Mouse (Mus musculus) forebrain, embryonic 16.5 days (tissue): Measurements from ENCODE around the gene Fastkd5. TPM values are rescaled to one million over a fixed set of nuclear protein-coding genes. Genes with fewer than 3 reads are reported as not detected.

Experiments
- ATAC-seq: fragments of 200-750 bp; cut with Nextera tagmentation; 2 replicates; pipeline ENCODE4 v1.8.0; 2017; ENCODE audit warnings: mild to moderate bottlenecking, moderate library complexity
- H3K27ac ChIP-seq: fragments of 300-500 bp; sonication (generic); 2 replicates; pipeline ENCODE4 v1.5.1; 2014; ENCODE audit warnings: low read length, control low read depth
- H3K27me3 ChIP-seq: fragments of 300-500 bp; sonication (generic); replicated peaks from 2 replicates; pipeline ENCODE4 v1.6.1; 2014; ENCODE audit warnings: low read length; ENCODE audit not compliant: control insufficient read depth, insufficient read depth
- H3K36me3 ChIP-seq: fragments of 300-500 bp; sonication (generic); 2 replicates; pipeline ENCODE4 v1.6.1; 2014; ENCODE audit not compliant: control insufficient read depth, insufficient read depth
- H3K4me1 ChIP-seq: fragments of 300-500 bp; sonication (generic); replicated peaks from 2 replicates; pipeline ENCODE4 v1.6.1; 2014; ENCODE audit warnings: low read length; ENCODE audit not compliant: control insufficient read depth, insufficient read depth
- H3K4me2 ChIP-seq: fragments of 300-500 bp; sonication (generic); 2 replicates; pipeline ENCODE4 v1.6.1; 2014; ENCODE audit warnings: mild to moderate bottlenecking, low read length, control low read depth
- H3K4me3 ChIP-seq: fragments of 300-500 bp; sonication (generic); replicated peaks from 2 replicates; pipeline ENCODE4 v1.5.1; 2014; ENCODE audit warnings: mild to moderate bottlenecking, low read length, control low read depth
- H3K9ac ChIP-seq: fragments of 300-500 bp; sonication (generic); replicated peaks from 2 replicates; pipeline ENCODE4 v1.6.1; 2014; ENCODE audit warnings: low read depth, low read length, control low read depth
- H3K9me3 ChIP-seq: fragments of 300-500 bp; sonication (generic); 2 replicates; pipeline ENCODE4 v1.6.1; 2016; ENCODE audit warnings: low read length; ENCODE audit not compliant: control insufficient read depth
- WGBS: fragments of 180-500 bp; shearing (Covaris S2); extraction: QIAGEN DNeasy Blood & Tissue Kit; methylation state at CpG from one replicate; pipeline ENCODE4 v1.1.7; 2014; 5-methylcytosine and 5-hydroxymethylcytosine counted together
- polyA plus RNA-seq: library from polyadenylated mRNA; unstranded; fragments of >200 nt; fragmentation: Nextera tagmentation; extraction: Ambion mirVana; gene quantifications from 2 replicates; pipeline ENCODE4 v1.2.1, GENCODE M21; 2015

Gene Fastkd5
- 12.5 and 17.2 TPM in 2 replicates for polyA plus RNA-seq

DNA sequence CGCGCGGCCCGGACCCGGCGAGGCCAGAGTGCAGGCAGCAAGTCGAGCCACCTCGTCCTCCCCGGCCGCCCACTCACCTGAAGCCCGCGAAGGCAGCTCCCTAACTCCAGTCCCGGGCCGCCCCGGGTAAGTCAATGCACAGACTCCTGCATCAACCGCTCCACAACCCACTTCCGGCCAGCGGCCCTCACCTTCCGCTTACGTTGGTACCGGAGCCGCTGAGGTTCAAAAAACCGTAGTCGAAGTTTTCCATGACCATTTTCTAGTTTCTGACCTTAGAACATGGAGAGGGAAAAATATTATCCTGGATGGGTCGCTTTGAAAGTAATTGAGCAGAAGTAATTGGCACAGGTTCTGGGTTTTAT lies at the start of gene Fastkd5, which contains the start of gene Ubox5:
TSS of gene Fastkd5 (minus strand) at position 189 of the 365 bp plus-strand sequence.
TSS of gene Ubox5 (minus strand) at position 200 of the 365 bp plus-strand sequence.
- Histone ChIP-seq H3K36me3 (peaks cover 10% of the 10 kb centered on the region), H3K4me1 (peaks cover 19% of the 10 kb centered on the region), H3K9me3 (no peaks in the 10 kb centered on the region), H3K4me3 (peak within 1 kb of the TSS; percentile 97), H3K27ac (peak within 1 kb of the TSS; percentile 47), H3K4me2 (peak within 1 kb of the TSS; percentile 94), H3K27me3 (peaks cover 7% of the 10 kb centered on the region; the same call in 1 of the 2 replicates), H3K9ac (peak within 1 kb of the TSS; percentile 96)
- ATAC-seq, result peak; percentile 92
- under 1% methylated on average over 25 of the region's 25 CpGs for WGBS

DNA sequence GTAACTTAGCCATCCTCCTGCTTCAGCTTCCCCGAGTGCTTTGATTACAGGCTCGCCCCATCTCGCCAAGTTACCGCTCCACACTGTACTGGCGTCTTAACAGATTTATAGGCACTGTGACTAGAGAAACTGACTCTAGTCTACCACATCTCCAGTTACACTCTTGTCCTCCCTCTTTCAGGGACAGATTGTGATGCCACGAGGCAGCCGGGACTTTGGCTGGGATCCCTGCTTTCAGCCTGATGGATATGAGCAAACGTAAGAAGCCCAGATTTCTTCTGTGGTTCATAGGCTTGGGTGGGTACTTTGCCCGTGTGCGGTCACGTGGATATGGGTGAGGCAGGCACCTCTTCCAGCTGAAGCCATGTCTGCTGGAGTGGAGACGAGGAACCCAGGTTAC lies 49.3 kb upstream of the Fastkd5 start:
- 88% methylated on average over 12 of the region's 12 CpGs for WGBS
- Histone ChIP-seq H3K4me2 (no peak overlapping the region), H3K9me3 (no peaks in the 10 kb centered on the region), H3K27me3 (no peaks in the 10 kb centered on the region), H3K4me1 (no peaks in the 10 kb centered on the region), H3K36me3 (peaks cover 59% of the 10 kb centered on the region), H3K27ac (no peak overlapping the region), H3K4me3 (no peak overlapping the region), H3K9ac (no peak overlapping the region)
- ATAC-seq, result no peak

DNA sequence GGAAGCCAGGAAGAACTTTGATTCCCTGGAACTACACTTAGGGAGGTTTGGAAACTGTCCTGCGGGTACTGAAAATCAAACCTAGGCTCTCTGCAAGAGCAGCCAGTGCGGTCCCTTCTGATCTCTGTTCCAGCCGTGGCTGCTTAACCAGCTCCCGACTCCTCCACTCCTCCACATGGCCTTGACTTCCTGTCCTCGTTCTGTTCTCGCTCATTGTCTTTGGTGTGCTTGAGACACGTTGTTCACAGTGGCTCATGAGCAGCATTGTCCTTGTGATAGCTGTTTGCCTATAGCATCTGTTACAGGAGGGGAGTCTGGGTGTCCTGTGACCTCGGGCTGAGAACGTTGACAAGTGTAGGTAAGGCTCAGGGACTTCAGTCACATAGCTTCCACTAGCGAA lies 47.4 kb upstream of the Fastkd5 start:
- no peak overlapping the region for H3K9ac ChIP-seq
- no peaks in the 10 kb centered on the region for H3K9me3 ChIP-seq
- 91% methylated on average over 10 of the region's 10 CpGs for whole genome bisulfite sequencing
- no peak overlapping the region for H3K4me3 ChIP-seq
- peaks cover 63% of the 10 kb centered on the region for H3K36me3 ChIP-seq
- no peak overlapping the region for H3K4me2 ChIP-seq
- H3K27me3 ChIP-seq, result no peaks in the 10 kb centered on the region
- H3K4me1 ChIP-seq, result no peaks in the 10 kb centered on the region
- no peak for ATAC-seq
- no peak overlapping the region for H3K27ac ChIP-seq

DNA sequence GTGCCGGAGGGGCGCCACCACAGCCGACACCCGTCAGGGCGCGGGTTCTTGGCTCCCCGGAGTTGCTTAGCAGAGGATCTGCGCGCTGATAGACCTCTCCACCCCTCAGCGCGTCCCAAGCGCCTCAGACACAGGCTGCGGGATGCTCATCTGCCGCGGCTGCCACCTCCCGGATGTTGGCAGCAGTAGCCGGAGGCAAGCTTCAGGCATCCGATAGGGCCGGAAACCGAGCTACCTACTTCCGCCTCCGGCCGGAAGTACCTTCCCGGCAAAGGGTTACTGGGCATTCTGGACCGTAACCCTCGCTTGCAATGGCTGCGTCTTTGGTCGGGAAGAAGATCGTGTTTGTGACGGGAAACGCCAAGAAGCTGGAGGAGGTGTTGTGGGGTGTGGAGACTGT lies 37.7 kb upstream of the Fastkd5 start, which contains the start of gene Itpa:
TSS of gene Itpa (plus strand) at position 52 of the 400 bp plus-strand sequence.
- WGBS, result 0% methylated on average over 31 of the region's 31 CpGs
- H3K9ac ChIP-seq, result peak within 1 kb of the TSS; percentile 78
- peak; percentile 66 for ATAC-seq

DNA sequence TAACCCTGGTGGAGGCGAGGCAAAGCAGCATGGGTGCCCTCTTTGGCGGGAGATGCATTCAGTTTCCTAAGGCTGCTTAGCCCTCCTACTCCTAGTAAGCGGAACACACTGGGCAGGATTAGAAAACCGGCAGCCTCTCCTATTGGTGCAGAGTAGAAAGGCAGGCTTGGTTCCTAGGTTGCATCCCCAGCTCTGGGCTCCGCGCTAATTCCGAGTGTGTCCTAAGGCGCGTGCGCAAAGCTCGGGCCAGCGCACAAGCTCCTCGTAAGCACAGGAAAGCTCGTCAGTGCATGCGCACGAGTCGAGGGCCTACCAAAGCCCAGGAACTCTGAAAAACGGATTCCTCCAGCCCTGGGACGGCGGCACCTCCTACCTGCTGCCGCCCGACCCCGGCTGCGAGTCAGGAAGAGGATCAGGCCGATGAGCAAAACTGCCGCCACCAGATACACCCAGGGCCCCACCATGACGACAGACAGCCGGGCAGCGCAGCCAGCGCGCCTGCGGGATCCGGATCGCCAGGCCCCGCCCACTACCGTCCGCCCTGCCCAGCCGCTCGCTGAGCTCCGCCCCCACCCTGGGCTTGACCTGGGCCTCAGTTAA lies 34.4 kb upstream of the Fastkd5 start, which contains the start of gene Ddrgk1:
TSS of gene Ddrgk1 (minus strand) at position 558 of the 600 bp plus-strand sequence.
- Histone ChIP-seq H3K4me1 (peaks cover 30% of the 10 kb centered on the region), H3K27me3 (no peaks in the 10 kb centered on the region), H3K36me3 (peaks cover under 1% of the 10 kb centered on the region; the same call in 1 of the 2 replicates), H3K9ac (peak within 1 kb of the TSS; percentile 86), H3K9me3 (no peaks in the 10 kb centered on the region), H3K4me2 (peak within 1 kb of the TSS; percentile 87), H3K4me3 (peak within 1 kb of the TSS; percentile 75), H3K27ac (peak within 1 kb of the TSS; percentile 99)
- peak; percentile 97 for ATAC-seq
- under 1% methylated on average over 39 of the region's 40 CpGs for WGBS

More for the DNA sequence above, 37.7 kb upstream of the Fastkd5 start, which contains the start of gene Itpa:
- peaks cover 2% of the 10 kb centered on the region for H3K36me3 ChIP-seq
- H3K4me3 ChIP-seq, result peak within 1 kb of the TSS; percentile 77
- no peaks in the 10 kb centered on the region for H3K27me3 ChIP-seq
- H3K4me2 ChIP-seq, result peak within 1 kb of the TSS; percentile 94
- H3K9me3 ChIP-seq, result no peaks in the 10 kb centered on the region
- H3K27ac ChIP-seq, result peak within 1 kb of the TSS; percentile 95
- peaks cover 29% of the 10 kb centered on the region for H3K4me1 ChIP-seq

DNA sequence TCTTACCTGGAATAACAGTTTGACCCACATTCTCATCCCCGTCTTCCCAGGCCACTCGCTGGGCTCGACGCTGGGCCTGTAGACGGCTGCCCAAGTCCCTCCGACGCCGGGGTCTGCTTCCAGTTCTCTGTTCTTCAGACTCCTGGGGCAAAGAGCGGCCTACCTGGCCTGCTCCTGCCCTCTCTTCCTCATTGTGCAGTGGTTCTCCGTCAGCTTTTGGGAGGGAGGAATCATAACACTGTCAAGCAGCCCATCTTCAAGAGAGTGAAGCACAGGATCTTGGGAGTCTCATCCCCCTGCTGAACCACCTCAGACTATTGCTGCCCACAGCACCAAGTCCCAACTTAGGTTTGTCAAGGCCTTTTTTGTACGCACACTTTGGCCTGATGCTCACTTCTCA lies 33.5 kb upstream of the Fastkd5 start:
- Histone ChIP-seq H3K36me3 (peaks cover 6% of the 10 kb centered on the region; the same call in 1 of the 2 replicates), H3K27ac (no peak overlapping the region), H3K9ac (peak overlapping the region; percentile 86), H3K27me3 (no peaks in the 10 kb centered on the region), H3K4me3 (peak overlapping the region; percentile 75), H3K9me3 (no peaks in the 10 kb centered on the region), H3K4me1 (peaks cover 25% of the 10 kb centered on the region), H3K4me2 (peak overlapping the region; percentile 87)
- WGBS, result 86% methylated on average over 11 of the region's 11 CpGs
- ATAC-seq, result no peak

DNA sequence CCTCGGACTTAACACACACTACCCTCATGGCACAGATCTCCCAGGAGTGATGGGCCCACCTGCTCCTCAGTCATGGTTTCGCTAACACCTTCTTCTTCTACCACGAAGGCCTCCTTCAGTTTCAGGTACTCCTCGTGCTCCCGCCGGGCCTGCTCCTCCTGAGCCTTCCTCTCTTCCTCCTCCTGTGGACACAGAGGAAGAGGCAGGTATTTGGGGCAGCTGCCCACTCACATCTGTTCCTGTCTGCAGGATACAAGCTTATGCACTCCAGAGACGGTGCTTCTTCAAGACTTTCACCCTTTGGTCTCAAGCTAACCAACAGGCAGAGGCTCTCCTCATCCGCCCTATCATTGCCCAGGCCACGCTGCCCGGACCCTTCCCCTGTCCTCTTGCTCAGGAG lies 28.7 kb upstream of the Fastkd5 start:
- H3K36me3 ChIP-seq, result peaks cover 23% of the 10 kb centered on the region
- 95% methylated on average over 10 of the region's 10 CpGs for WGBS
- ATAC-seq, result no peak

DNA sequence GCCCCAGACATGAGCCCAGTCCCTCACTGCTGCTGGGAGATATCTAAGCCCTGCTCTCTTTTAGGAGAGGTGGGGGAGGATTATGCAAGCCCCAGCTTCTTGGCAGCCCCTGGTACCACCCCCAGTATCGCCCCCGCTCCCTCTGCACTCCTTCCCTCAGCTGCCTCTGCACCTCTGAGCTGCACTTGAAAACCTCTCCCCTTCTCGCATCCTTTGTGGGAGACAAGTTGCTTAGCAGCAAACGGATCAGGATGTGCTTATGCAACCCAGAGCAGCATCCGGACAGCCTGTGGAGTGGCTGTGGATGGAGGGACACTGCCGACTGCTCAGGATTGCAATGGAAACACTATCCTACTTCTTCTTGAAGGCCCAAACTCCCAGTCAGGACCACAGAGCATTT lies 27.7 kb upstream of the Fastkd5 start:
- WGBS, result 91% methylated on average over 6 of the region's 6 CpGs
- H3K4me2 ChIP-seq, result no peak overlapping the region

More for the DNA sequence above, 28.7 kb upstream of the Fastkd5 start:
- no peak overlapping the region for H3K27ac ChIP-seq
- no peaks in the 10 kb centered on the region for H3K27me3 ChIP-seq
- no peak overlapping the region for H3K9ac ChIP-seq
- H3K4me1 ChIP-seq, result peaks cover 12% of the 10 kb centered on the region
- H3K4me2 ChIP-seq, result no peak overlapping the region
- no peak overlapping the region for H3K4me3 ChIP-seq
- no peaks in the 10 kb centered on the region for H3K9me3 ChIP-seq

DNA sequence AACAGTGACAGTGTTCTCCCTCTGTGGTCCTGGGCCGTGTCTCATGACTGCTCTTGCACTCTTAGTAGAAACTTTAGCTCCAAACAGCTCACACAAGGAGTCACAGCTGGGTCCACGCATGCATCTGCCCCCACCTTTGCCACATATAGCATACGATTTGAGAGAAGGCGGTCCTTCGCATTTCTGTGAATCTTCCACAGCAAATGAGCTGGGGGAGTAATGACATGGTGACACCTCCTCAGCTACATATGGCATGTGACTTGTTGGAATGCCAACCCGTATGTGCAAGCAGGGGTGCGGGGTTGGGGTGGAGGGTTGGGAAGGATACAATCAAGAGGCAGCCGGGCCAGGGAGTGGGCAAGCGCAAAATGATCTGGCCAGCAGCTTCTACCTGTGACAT lies 26.7 kb upstream of the Fastkd5 start:
- no peak overlapping the region for H3K9ac ChIP-seq
- H3K4me1 ChIP-seq, result no peaks in the 10 kb centered on the region
- H3K4me2 ChIP-seq, result no peak overlapping the region
- no peak overlapping the region for H3K27ac ChIP-seq
- no peaks in the 10 kb centered on the region for H3K9me3 ChIP-seq
- peaks cover 28% of the 10 kb centered on the region for H3K36me3 ChIP-seq
- ATAC-seq, result no peak
- no peaks in the 10 kb centered on the region for H3K27me3 ChIP-seq
- H3K4me3 ChIP-seq, result no peak overlapping the region
- WGBS, result 93% methylated on average over 9 of the region's 9 CpGs

More for the DNA sequence above, 27.7 kb upstream of the Fastkd5 start:
- H3K27me3 ChIP-seq, result no peaks in the 10 kb centered on the region
- no peak for ATAC-seq
- H3K4me1 ChIP-seq, result peaks cover 2% of the 10 kb centered on the region
- H3K27ac ChIP-seq, result no peak overlapping the region
- no peak overlapping the region for H3K9ac ChIP-seq
- H3K36me3 ChIP-seq, result peaks cover 26% of the 10 kb centered on the region
- no peak overlapping the region for H3K4me3 ChIP-seq
- H3K9me3 ChIP-seq, result no peaks in the 10 kb centered on the region
